Mouse (Mus musculus) intestine, embryonic 14.5 days (tissue): ENCODE measurements around the gene Cdc14a. TPM values are rescaled to one million over a fixed set of nuclear protein-coding genes. Genes with fewer than 3 reads are reported as not detected.

Source experiments
- ATAC-seq: fragments of 200-750 bp; cut with Nextera tagmentation; replicated peaks from 2 replicates; pipeline ENCODE4 v1.8.0; 2017; ENCODE audit warnings: low read depth, moderate number of reproducible peaks, moderate TSS enrichment, moderate library complexity; ENCODE audit not compliant: low FRiP score, low TSS enrichment
- DNase-seq: peaks from one replicate; pipeline ENCODE4 v3.0.0-alpha.2; 2018; ENCODE audit warnings: low spot score
- H3K27ac ChIP-seq: fragments of 300-500 bp; sonication (generic); 2 replicates; pipeline ENCODE4 v1.5.1; 2014; ENCODE audit warnings: low read depth, mild to moderate bottlenecking, control low read depth
- H3K27me3 ChIP-seq: fragments of 300-500 bp; sonication (generic); replicated peaks from 2 replicates; pipeline ENCODE4 v1.6.1; 2014; ENCODE audit warnings: low read length, control low read depth; ENCODE audit not compliant: control insufficient read depth, insufficient read depth
- H3K36me3 ChIP-seq: fragments of 300-500 bp; sonication (generic); 2 replicates; pipeline ENCODE4 v1.6.1; 2014; ENCODE audit warnings: low read length, control low read depth; ENCODE audit not compliant: control insufficient read depth, insufficient read depth
- H3K4me1 ChIP-seq: fragments of 300-500 bp; sonication (generic); replicated peaks from 2 replicates; pipeline ENCODE4 v1.6.1; 2014; ENCODE audit warnings: low read length, control low read depth, mixed read lengths; ENCODE audit not compliant: control insufficient read depth, insufficient read depth
- H3K4me2 ChIP-seq: fragments of 300-500 bp; sonication (generic); 2 replicates; pipeline ENCODE4 v1.6.1; 2014; ENCODE audit warnings: low read length
- H3K4me3 ChIP-seq: fragments of 300-500 bp; sonication (generic); 2 replicates; pipeline ENCODE4 v1.5.1; 2014; ENCODE audit warnings: low read depth, low read length, control low read depth, mixed read lengths
- H3K9ac ChIP-seq: fragments of 300-500 bp; sonication (generic); 2 replicates; pipeline ENCODE4 v1.6.1; 2014; ENCODE audit warnings: mild to moderate bottlenecking, low read length
- H3K9me3 ChIP-seq: fragments of 300-500 bp; sonication (generic); 2 replicates; pipeline ENCODE4 v1.6.1; 2016; ENCODE audit warnings: low read length, control low read depth; ENCODE audit not compliant: control insufficient read depth
- WGBS: fragments of 180-500 bp; shearing (Covaris S2); extraction: QIAGEN DNeasy Blood & Tissue Kit; methylation state at CpG from one replicate; pipeline ENCODE4 v1.1.7; 2014; 5-methylcytosine and 5-hydroxymethylcytosine counted together
- polyA plus RNA-seq: library from polyadenylated mRNA; unstranded; fragments of >200 nt; fragmentation: Nextera tagmentation; extraction: Ambion mirVana; gene quantifications from 2 replicates; pipeline ENCODE4 v1.2.1, GENCODE M21; 2014

Gene Cdc14a
- 8.8 and 10.0 TPM in 2 replicates for polyA plus RNA-seq

DNA sequence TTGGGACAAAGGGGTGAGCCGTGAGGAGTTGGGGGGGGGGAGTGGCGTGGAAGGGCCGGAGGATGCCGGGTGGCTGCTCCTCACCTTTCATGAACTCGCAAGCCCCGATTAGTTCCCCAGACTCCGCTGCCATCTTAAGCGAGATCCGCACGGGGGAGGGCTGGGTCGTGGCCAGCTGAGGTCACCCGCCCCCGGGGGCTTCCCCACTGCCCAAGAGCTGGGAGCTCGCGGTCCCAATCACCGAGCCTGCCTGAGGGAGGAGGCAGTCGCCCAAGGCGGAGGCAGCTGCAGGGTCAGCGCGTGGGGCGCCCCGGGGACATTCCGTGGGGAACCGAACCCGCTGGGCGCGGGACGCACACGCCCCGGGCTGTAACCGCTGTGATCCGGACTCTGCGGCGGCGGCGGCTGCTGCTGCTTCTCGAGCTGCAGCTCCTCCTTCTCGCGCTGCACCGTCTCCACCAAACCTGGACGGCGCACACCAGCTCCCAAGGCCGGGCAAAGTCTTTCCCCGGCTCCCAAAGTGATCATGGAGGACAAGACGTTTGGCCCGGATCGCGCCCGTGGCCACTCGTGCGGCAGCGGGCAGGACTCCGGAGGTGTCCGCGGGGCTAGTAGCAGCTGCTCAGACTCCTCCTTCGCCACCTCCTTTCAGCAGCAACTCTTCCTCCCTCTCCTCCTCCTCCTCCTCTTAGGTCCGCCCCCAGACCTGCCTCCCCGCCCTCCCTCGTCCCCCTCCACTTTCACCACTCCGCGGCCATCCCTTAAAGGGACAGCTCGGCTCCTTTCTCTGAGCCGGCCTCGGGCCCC lies at the start of gene Cdc14a:
TSS of gene Cdc14a (minus strand) at position 680 of the 807 bp plus-strand sequence.
- WGBS = under 1% methylated on average over 62 of the region's 64 CpGs
- no peaks in the 10 kb centered on the region for H3K9me3 ChIP-seq
- peak; percentile 91 for ATAC-seq

DNA sequence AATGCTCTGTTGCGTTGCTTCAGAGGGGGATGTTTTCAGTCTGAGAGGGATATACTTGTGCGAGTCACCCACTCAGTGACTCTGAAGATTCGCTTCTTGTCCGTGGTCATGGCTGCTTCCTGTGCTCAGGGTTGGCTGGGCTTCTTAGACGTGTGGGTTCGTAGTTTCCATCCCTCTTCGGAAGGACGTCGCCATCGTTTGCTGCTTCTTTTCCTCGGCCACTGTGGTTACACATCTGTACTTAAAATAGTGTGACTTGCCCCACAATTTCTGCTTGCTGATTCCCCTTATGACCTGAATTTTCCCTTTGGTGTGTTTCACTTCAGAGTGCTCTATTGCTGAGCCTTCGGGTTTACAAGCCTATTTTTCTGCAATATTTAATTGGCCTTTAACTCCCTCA lies 41.9 kb upstream of the Cdc14a start:
- DNase-seq = no peak
- no peak overlapping the region for H3K4me3 ChIP-seq
- H3K27me3 ChIP-seq = no peaks in the 10 kb centered on the region

More for the DNA sequence above, at the start of gene Cdc14a:
- peak within 1 kb of the TSS; percentile 65 for H3K9ac ChIP-seq
- peak within 1 kb of the TSS; percentile 72 for H3K4me3 ChIP-seq
- DNase-seq = peak; percentile 91
- H3K36me3 ChIP-seq = 0 out of 2 replicates have a peak, but pooled peaks cover 6% of the 10 kb centered on the region
- peaks cover 6% of the 10 kb centered on the region; the same call in 1 of the 2 replicates for H3K4me1 ChIP-seq
- peak within 1 kb of the TSS; percentile 93 for H3K27ac ChIP-seq
- peak within 1 kb of the TSS; percentile 90 for H3K4me2 ChIP-seq
- H3K27me3 ChIP-seq = no peaks in the 10 kb centered on the region

DNA sequence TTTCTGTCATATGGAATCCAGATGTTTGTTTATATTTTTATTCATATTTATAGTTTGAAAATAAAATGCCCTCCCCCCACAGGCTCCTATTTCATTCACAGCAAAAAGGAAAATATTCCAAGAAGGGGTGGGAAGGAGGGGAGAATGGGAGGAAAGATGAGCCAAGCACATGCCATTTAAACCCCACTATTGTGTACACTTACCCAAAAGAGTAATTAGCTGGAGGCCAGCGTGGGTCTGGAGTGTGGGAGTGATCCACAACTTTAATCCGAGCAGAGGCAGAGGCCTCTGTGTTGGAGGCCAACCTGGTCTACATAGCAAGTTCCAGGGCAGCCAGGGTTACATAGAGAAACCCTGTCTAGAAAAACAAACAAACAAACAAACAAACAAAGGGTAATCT lies 40.5 kb upstream of the Cdc14a start:
- DNase-seq = no peak
- WGBS = 47% methylated on average over 2 of the region's 2 CpGs
- ATAC-seq = no peak
- Histone ChIP-seq H3K4me2 (no peak overlapping the region), H3K4me1 (no peaks in the 10 kb centered on the region), H3K9ac (no peak overlapping the region), H3K36me3 (no peaks in the 10 kb centered on the region), H3K27me3 (no peaks in the 10 kb centered on the region), H3K4me3 (no peak overlapping the region), H3K9me3 (no peaks in the 10 kb centered on the region), H3K27ac (no peak overlapping the region)

More for the DNA sequence above, 41.9 kb upstream of the Cdc14a start:
- no peaks in the 10 kb centered on the region for H3K36me3 ChIP-seq
- H3K4me1 ChIP-seq = no peaks in the 10 kb centered on the region
- ATAC-seq = no peak
- no peak overlapping the region for H3K27ac ChIP-seq
- no peaks in the 10 kb centered on the region for H3K9me3 ChIP-seq
- H3K9ac ChIP-seq = no peak overlapping the region
- WGBS = 86% methylated on average over 12 of the region's 12 CpGs
- no peak overlapping the region for H3K4me2 ChIP-seq

DNA sequence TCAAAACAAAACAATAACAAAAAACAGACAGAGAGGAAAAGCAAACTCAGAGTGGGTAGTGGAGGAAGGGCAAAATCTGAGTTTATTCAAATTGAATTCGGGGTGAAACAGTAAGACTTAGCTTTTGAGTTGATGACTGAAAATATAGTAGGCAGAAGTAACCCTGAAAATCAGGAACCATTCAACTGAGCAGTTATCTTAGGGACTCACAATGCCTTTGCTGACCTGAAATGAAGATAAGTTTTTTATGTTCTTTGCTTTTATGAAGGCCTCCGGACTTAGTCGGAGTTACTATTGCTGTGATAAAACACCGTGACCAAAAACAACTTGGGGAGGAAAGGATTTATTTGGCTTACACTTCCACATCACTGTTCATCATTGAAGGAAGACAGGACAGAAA lies 37.2 kb upstream of the Cdc14a start:
- Histone ChIP-seq H3K36me3 (no peaks in the 10 kb centered on the region), H3K9ac (no peak overlapping the region), H3K4me1 (no peaks in the 10 kb centered on the region), H3K4me2 (no peak overlapping the region), H3K9me3 (no peaks in the 10 kb centered on the region), H3K27ac (no peak overlapping the region), H3K4me3 (no peak overlapping the region), H3K27me3 (no peaks in the 10 kb centered on the region)
- WGBS = 80% methylated on average over 4 of the region's 4 CpGs
- DNase-seq (no peak), ATAC-seq (no peak)

DNA sequence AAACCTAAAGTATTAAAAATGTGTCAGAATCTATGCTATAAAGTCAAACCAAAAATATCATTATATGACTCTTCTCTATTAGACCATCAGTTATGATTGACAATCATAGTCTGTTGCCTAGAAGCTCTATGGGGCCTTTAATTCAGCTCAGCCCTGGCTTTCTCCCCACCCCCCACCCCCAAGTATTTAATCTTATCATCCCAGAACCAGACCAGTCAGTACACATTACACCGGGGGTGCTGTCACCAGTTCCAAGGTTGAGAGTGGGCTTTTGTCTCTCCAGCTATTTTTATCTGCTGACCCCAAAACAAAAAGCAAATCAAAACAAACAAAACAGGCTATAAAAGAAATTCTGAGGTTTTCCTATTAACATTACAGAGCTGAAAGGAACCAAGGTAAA lies 30.7 kb upstream of the Cdc14a start:
- Histone ChIP-seq H3K9me3 (no peaks in the 10 kb centered on the region), H3K4me2 (no peak overlapping the region), H3K27ac (no peak overlapping the region), H3K36me3 (no peaks in the 10 kb centered on the region), H3K27me3 (no peaks in the 10 kb centered on the region), H3K9ac (no peak overlapping the region), H3K4me3 (no peak overlapping the region), H3K4me1 (no peaks in the 10 kb centered on the region)
- ATAC-seq (no peak), DNase-seq (no peak)
- 60% methylated on average over 1 of the region's 1 CpGs for WGBS

DNA sequence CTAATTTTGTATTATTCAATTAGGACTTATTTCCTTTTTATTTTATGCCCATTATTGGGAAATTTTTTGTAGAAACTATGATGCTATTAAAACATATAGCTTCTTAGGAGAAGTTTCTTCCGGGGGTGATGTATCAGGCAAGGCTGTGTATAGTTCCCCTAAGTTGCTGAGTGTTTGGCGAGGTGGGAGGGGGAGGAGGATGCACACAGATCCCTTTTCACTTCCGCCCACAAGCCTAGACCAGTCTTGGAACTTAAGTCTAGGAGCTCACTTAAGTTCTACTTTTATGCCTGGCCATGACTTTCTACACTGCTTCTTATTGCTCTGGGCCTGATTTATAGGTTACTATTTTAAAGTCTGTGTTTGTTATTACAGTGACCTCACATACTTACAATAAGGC lies 26.9 kb upstream of the Cdc14a start:
- 84% methylated on average over 3 of the region's 3 CpGs for WGBS
- H3K36me3 ChIP-seq = no peaks in the 10 kb centered on the region
- no peak overlapping the region for H3K9ac ChIP-seq
- no peaks in the 10 kb centered on the region for H3K27me3 ChIP-seq
- DNase-seq (no peak), ATAC-seq (no peak)
- H3K4me1 ChIP-seq = no peaks in the 10 kb centered on the region
- H3K4me2 ChIP-seq = no peak overlapping the region
- no peaks in the 10 kb centered on the region for H3K9me3 ChIP-seq
- no peak overlapping the region for H3K4me3 ChIP-seq
- H3K27ac ChIP-seq = no peak overlapping the region

DNA sequence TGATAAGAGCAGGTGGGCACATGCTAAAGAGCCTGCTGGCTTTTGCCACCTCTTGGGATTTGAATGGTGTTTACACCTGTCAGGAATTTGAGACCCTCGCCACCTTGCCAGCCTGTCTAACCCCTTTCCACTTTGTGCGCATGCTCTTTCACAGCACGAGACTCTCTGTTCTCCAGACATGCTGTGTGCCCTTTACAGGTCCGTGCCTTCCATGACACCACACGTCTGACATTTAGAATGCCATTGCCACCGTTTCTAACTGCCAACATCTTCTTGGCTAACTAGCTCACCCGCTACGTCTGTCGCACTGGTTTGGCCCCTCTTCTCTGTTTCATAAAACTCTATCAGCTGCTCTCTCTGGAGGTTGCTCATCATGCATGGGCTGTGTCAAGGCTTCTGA lies 20.5 kb upstream of the Cdc14a start:
- Histone ChIP-seq H3K36me3 (no peaks in the 10 kb centered on the region), H3K4me3 (no peak overlapping the region), H3K9me3 (no peaks in the 10 kb centered on the region), H3K27ac (no peak overlapping the region), H3K9ac (no peak overlapping the region), H3K4me2 (no peak overlapping the region), H3K4me1 (no peaks in the 10 kb centered on the region), H3K27me3 (no peaks in the 10 kb centered on the region)
- 83% methylated on average over 9 of the region's 9 CpGs for WGBS
- DNase-seq (no peak), ATAC-seq (no peak)

DNA sequence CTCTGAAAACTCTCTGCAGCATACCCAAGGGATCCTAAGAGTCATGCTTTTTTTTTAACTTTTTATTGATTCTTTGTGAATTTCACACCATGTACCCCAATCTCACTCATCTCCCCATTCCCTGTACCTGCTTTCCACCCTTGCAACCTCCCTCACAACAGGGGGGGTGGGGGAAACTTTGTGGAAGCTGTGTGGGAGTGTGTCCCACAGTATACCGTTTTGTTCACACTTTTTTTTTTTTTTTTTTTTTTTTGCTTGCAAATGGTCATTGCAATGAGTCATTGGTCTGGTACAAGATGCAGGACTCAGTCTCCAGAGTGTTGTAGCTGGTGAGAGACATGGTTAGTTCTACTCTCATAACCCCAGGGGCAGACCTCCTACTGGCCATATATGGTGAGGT lies 19.0 kb upstream of the Cdc14a start:
- no peaks in the 10 kb centered on the region for H3K27me3 ChIP-seq
- H3K4me2 ChIP-seq = no peak overlapping the region
- H3K27ac ChIP-seq = no peak overlapping the region
- 75% methylated on average over 1 of the region's 1 CpGs for WGBS
- no peaks in the 10 kb centered on the region for H3K9me3 ChIP-seq
- no peaks in the 10 kb centered on the region for H3K36me3 ChIP-seq
- no peaks in the 10 kb centered on the region for H3K4me1 ChIP-seq
- no peak overlapping the region for H3K9ac ChIP-seq
- ATAC-seq (no peak), DNase-seq (no peak)
- no peak overlapping the region for H3K4me3 ChIP-seq
